Mouse (Mus musculus): ENCODE measurements around the gene Sall2.

DNA sequence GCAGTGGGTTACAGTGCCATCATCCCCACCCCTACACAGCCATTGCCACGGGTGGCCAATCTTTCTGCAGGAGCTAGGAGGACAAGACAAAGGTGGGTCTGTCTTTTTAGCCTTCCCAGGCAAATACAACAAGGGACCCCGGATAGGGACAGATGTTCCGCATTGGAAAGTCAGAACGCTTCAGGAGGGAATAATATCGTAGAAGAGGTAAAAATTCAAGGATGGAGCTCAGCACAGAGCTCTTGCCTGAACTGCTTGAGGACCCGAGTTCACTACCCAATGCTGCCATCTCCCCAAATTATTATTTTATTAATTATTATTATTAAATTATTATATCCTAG, 10.9 kb upstream of the Sall2 start:
- TF ChIP-seq CTCF (conservative IDR thresholded peaks at IDR 0.05; ENCODE audit: low read length) (no peak), POU5F1 (IDR thresholded peaks at IDR 0.05; ENCODE audit: borderline replicate concordance, low read length) (no peak)
